Mouse (Mus musculus) bone marrow, adult 2 months (tissue): ENCODE measurements at regions not wholly inside any gene's neighbourhood (a gene's known extent, or its start where the extent isn't known, plus 50 kb on each side); places are given as distances from the start of the nearest gene placed in this dataset.

Source experiments
- CTCF ChIP-seq: fragments of 200-500 bp; IDR thresholded peaks from 2 replicates; pipeline ENCODE4 v1.5.1; 2011; ENCODE audit warnings: low read length, control low read depth; ENCODE audit not compliant: control insufficient read depth, insufficient read depth
- POLR2A ChIP-seq: fragments of 200-500 bp; IDR thresholded peaks from 2 replicates; pipeline ENCODE4 v1.6.1; 2011; ENCODE audit warnings: low read depth, mild to moderate bottlenecking, control low read depth, low read length, borderline replicate concordance; ENCODE audit not compliant: control insufficient read depth

- TF ChIP-seq POLR2A (no peak), CTCF (no peak)
Observed at GRCm38 (mm10) chr1:156990112-156990511, 50.7 kb upstream of the Ralgps2 start.
